Mouse (Mus musculus) olfactory bulb, adult 2 months (tissue): ENCODE data around the gene Lamtor5. TPM values are rescaled to one million over a fixed set of nuclear protein-coding genes. Genes with fewer than 3 reads are reported as not detected.
A peak's percentile ranks its signal among the peaks of the same experiment; 100 is the strongest.

Experiments
- H3K27ac ChIP-seq: fragments of 200-500 bp; 2 replicates; pipeline ENCODE4 v1.5.1; 2012; ENCODE audit warnings: low read depth, low read length; ENCODE audit not compliant: insufficient read depth
- H3K4me1 ChIP-seq: fragments of 200-500 bp; 2 replicates; pipeline ENCODE4 v1.6.1; 2012; ENCODE audit warnings: low read length; ENCODE audit not compliant: control insufficient read depth, insufficient read depth
- H3K4me3 ChIP-seq: fragments of 200-500 bp; 2 replicates; pipeline ENCODE4 v1.5.1; 2012; ENCODE audit warnings: mild to moderate bottlenecking, low read depth, low read length, moderate library complexity; ENCODE audit not compliant: insufficient read depth
- CTCF ChIP-seq: fragments of 200-500 bp; IDR thresholded peaks from 2 replicates; pipeline ENCODE4 v1.5.1; 2012; ENCODE audit warnings: low read depth, mild to moderate bottlenecking, low read length, moderate library complexity; ENCODE audit not compliant: insufficient read depth
- POLR2A ChIP-seq: fragments of 200-500 bp; IDR thresholded peaks from 2 replicates; pipeline ENCODE4 v1.6.1; 2012; ENCODE audit warnings: mild to moderate bottlenecking, low read depth, low read length, moderate library complexity; ENCODE audit not compliant: insufficient read depth
- WGBS: fragments of 180-500 bp; shearing (Covaris S2); methylation state at CpG from one replicate; pipeline ENCODE4 v1.1.7; 2018; 5-methylcytosine and 5-hydroxymethylcytosine counted together
- polyA plus RNA-seq: library from polyadenylated mRNA; stranded (reverse); fragments of >200 nt; gene quantifications from 2 replicates; pipeline ENCODE4 v1.2.4, GENCODE M21; 2012; ENCODE audit warnings: low replicate concordance; ENCODE audit not compliant: missing spikeins, insufficient read depth, insufficient read length

The Lamtor5 gene
- polyA plus RNA-seq, 1 experiment: not detected

DNA sequence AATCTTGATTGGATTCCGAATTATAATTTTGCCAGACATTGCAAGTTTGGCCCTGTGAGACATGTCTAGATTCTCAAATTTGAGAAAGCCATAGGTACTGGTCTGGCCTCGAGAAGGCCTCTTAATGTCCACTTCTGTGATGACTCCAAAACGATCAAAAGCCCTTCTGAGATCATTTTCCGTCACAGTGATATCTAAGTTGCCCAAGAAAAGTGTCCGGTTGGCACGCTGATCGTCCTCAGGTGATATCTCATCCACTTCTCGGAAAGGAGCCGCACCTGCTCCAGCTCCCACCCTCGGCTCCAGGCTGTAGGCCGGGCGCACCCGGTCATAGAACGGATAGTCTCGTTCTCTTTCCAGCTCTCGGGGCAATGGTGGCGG lies 53.1 kb downstream of the Lamtor5 start:
- no peak overlapping the region for H3K27ac ChIP-seq
- peak overlapping the region; percentile 55 for H3K4me3 ChIP-seq

DNA sequence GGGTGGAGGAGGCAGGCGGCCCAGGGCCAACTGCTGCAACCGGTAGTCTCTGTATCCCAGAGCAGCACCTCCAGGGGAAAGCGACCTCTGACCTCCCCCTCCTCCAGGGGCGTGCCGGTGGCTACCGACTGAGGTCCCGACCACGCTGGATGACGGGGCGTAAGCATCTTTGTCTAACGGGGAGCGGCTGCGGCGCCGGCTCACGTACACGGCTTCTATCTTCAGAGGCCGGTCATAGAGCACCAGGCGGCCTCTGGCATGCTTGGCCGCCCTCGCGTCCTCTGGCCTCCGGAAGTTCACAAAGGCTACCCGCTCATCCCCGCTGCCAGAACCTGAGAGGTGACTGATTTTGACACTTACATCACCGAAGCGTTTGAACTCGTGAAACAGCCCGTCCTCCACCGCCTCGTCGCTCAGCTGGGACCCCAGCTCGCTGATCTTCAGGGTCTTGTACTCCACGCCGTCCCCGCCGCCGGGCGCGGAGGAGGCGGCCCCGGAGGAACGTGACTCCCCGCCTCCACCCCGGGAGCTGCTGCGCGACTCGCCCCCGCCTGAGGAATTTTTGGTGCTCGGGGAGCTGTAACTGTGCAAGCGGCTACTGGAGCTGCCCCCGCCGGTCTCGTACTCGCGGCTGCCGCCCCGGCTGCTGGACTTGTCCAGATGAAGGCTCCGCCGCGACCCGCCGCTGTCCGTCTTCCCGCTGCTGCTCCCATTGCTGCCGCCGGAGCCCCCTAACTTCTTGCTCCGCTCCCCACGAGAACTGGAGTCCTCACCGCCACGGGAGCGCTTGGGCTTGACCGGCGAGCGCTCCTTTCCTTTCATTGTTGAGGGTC lies 53.7 kb downstream of the Lamtor5 start:
- Histone ChIP-seq H3K4me3 (peak overlapping the region; percentile 55), H3K4me1 (peaks cover 20% of the 10 kb centered on the region), H3K27ac (peak overlapping the region; percentile 24; the same call in 1 of the 2 replicates)
- WGBS: under 1% methylated on average over 75 of the region's 75 CpGs
- TF ChIP-seq CTCF: no peak

More for the DNA sequence above, 53.1 kb downstream of the Lamtor5 start:
- 20% methylated on average over 17 of the region's 17 CpGs for WGBS
- TF ChIP-seq POLR2A: no peak
- TF ChIP-seq CTCF: no peak
- H3K4me1 ChIP-seq: peaks cover 20% of the 10 kb centered on the region

DNA sequence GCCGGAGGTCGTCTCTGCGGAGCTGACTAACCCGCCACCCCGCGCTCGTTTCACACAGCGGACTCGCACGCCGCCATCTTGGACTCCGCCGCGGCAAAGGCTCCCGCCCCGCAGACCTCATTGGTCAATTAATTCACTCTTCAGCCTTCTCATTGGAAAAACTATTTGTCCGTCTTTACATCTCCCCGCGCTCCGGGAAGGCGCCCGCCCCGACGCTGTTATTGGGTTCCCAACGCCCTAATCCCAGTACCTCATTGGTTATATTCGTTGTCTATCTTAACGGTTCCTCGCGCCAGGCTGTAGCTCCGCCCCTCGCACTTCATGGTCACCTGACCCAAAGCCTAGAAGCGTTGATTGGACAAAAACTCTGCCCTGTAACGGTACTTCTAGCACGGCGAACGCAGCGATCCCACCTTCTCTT lies 54.3 kb downstream of the Lamtor5 start:
- peaks cover 20% of the 10 kb centered on the region for H3K4me1 ChIP-seq
- peak overlapping the region; percentile 69 for H3K4me3 ChIP-seq
- TF ChIP-seq CTCF: no peak
- peak; percentile 75 for TF ChIP-seq POLR2A
- under 1% methylated on average over 37 of the region's 37 CpGs for WGBS
- peak overlapping the region; percentile 88 for H3K27ac ChIP-seq

Other genes starting within 250 kb of the Lamtor5 start
- not detected in 2 replicates for gene Kcna3, start 242.7 kb upstream of the Lamtor5 start, polyA plus RNA-seq
- gene Kcna2, start 177.7 kb upstream of the Lamtor5 start, polyA plus RNA-seq: 46.9 and 149 TPM in 2 replicates
- gene Kcna10, start 95.8 kb upstream of the Lamtor5 start, polyA plus RNA-seq: not detected in 2 replicates
- gene Cym, start 57.1 kb upstream of the Lamtor5 start, polyA plus RNA-seq: not detected in 2 replicates
- gene A630076J17Rik, start 48.2 kb upstream of the Lamtor5 start, polyA plus RNA-seq: not detected in 2 replicates
- gene Prok1, start 39.2 kb upstream of the Lamtor5 start, polyA plus RNA-seq: not detected in 2 replicates
- gene Slc16a4, start 12.4 kb downstream of the Lamtor5 start, polyA plus RNA-seq: not detected in 2 replicates
- 50.8 TPM in 1 of 2 replicates, not detected in the other for gene Rbm15, start 54.8 kb downstream of the Lamtor5 start, polyA plus RNA-seq
- not detected in 2 replicates for gene Kcnc4, start 180.7 kb downstream of the Lamtor5 start, polyA plus RNA-seq
- 351 TPM in 1 of 2 replicates, not detected in the other for gene Slc6a17, start 239.2 kb downstream of the Lamtor5 start, polyA plus RNA-seq